Mouse (Mus musculus) midbrain, embryonic 13.5 days (tissue): ENCODE measurements at regions not wholly inside any gene's neighbourhood (a gene's known extent, or its start where the extent isn't known, plus 50 kb on each side); places are given as distances from the start of the nearest gene placed in this dataset. TPM values are rescaled to one million over a fixed set of nuclear protein-coding genes. Genes with fewer than 3 reads are reported as not detected.
"Not testable (repeated sequence)": the region's sequence is repeated elsewhere in the genome, so short reads cannot be mapped to it uniquely, and the experiment has no call there.

Experiments used
- ATAC-seq: fragments of 200-750 bp; cut with Nextera tagmentation; 2 replicates; pipeline ENCODE4 v1.8.0; 2017; ENCODE audit warnings: mild to moderate bottlenecking, moderate TSS enrichment, moderate library complexity
- H3K27ac ChIP-seq: fragments of 300-500 bp; sonication (generic); 2 replicates; pipeline ENCODE4 v1.5.1; 2015; ENCODE audit warnings: inconsistent platforms, mild to moderate bottlenecking, moderate library complexity
- H3K27me3 ChIP-seq: fragments of 300-500 bp; sonication (generic); 2 replicates; pipeline ENCODE4 v1.6.1; 2015; ENCODE audit warnings: mild to moderate bottlenecking, inconsistent platforms
- H3K36me3 ChIP-seq: fragments of 300-500 bp; sonication (generic); 2 replicates; pipeline ENCODE4 v1.6.1; 2015; ENCODE audit warnings: mild to moderate bottlenecking, inconsistent platforms
- H3K4me1 ChIP-seq: fragments of 300-500 bp; sonication (generic); replicated peaks from 2 replicates; pipeline ENCODE4 v1.6.1; 2015; ENCODE audit warnings: inconsistent platforms
- H3K4me2 ChIP-seq: fragments of 300-500 bp; sonication (generic); replicated peaks from 2 replicates; pipeline ENCODE4 v1.6.1; 2015; ENCODE audit warnings: moderate library complexity, mild to moderate bottlenecking, inconsistent platforms
- H3K4me3 ChIP-seq: fragments of 300-500 bp; sonication (generic); replicated peaks from 2 replicates; pipeline ENCODE4 v1.5.1; 2015; ENCODE audit warnings: mild to moderate bottlenecking, inconsistent platforms
- H3K9ac ChIP-seq: fragments of 300-500 bp; sonication (generic); replicated peaks from 2 replicates; pipeline ENCODE4 v1.6.1; 2015; ENCODE audit warnings: mild to moderate bottlenecking, inconsistent platforms
- H3K9me3 ChIP-seq: fragments of 300-500 bp; sonication (generic); 2 replicates; pipeline ENCODE4 v1.6.1; 2016; ENCODE audit warnings: mild to moderate bottlenecking, inconsistent platforms
- WGBS: fragments of 180-500 bp; shearing (Covaris S2); methylation state at CpG from one replicate; pipeline ENCODE4 v1.1.7; 2015; 5-methylcytosine and 5-hydroxymethylcytosine counted together
- microRNA-seq: library from miRNA; unstranded; fragments of <30 nt; microRNA quantifications from one replicate; pipeline ENCODE4, GENCODE M21; 2016

- Histone ChIP-seq H3K4me1 (no peaks in the 10 kb centered on the region), H3K36me3 (no peaks in the 10 kb centered on the region), H3K27ac (no peak overlapping the region), H3K9me3 (no peaks in the 10 kb centered on the region), H3K27me3 (no peaks in the 10 kb centered on the region), H3K4me2 (peak overlapping the region; percentile 46), H3K4me3 (no peak overlapping the region), H3K9ac (0 out of 2 replicates have a peak overlapping the region, but pooled peaks have one; percentile 10)
- 38% methylated on average over 5 of the region's 5 CpGs for WGBS
- ATAC-seq: peak; percentile 70; the same call in 1 of the 2 replicates
These were observed 216.0 kb upstream of the Arx start for GRCm38 (mm10) chrX:93070290-93070611.

- Histone ChIP-seq H3K9me3 (no peaks in the 10 kb centered on the region), H3K27me3 (no peaks in the 10 kb centered on the region), H3K4me1 (no peaks in the 10 kb centered on the region), H3K36me3 (no peaks in the 10 kb centered on the region), H3K27ac (no peak overlapping the region), H3K4me2 (no peak overlapping the region), H3K9ac (no peak overlapping the region), H3K4me3 (no peak overlapping the region)
- ATAC-seq: no peak
- 39% methylated on average over 3 of the region's 3 CpGs for WGBS
These were observed 197.3 kb upstream of the Arx start for GRCm38 (mm10) chrX:93088976-93089375.

- no peak for ATAC-seq
These were observed 188.7 kb upstream of the Arx start for GRCm38 (mm10) chrX:93097551-93097950.

GRCm38 (mm10) chrX:93107930-93108567, 178.2 kb upstream of the Arx start:
- WGBS: 46% methylated on average over 4 of the region's 4 CpGs
- H3K9me3 ChIP-seq: no peaks in the 10 kb centered on the region
- no peak for ATAC-seq
- H3K4me1 ChIP-seq: no peaks in the 10 kb centered on the region
- no peak overlapping the region for H3K9ac ChIP-seq
- no peak overlapping the region for H3K27ac ChIP-seq
- no peaks in the 10 kb centered on the region for H3K27me3 ChIP-seq
- no peak overlapping the region for H3K4me3 ChIP-seq
- H3K4me2 ChIP-seq: no peak overlapping the region
- H3K36me3 ChIP-seq: no peaks in the 10 kb centered on the region

More at GRCm38 (mm10) chrX:93097551-93097950, 188.7 kb upstream of the Arx start:
- Histone ChIP-seq H3K4me1 (no peaks in the 10 kb centered on the region), H3K27me3 (no peaks in the 10 kb centered on the region), H3K4me3 (no peak overlapping the region), H3K9me3 (no peaks in the 10 kb centered on the region), H3K9ac (no peak overlapping the region), H3K36me3 (no peaks in the 10 kb centered on the region), H3K27ac (no peak overlapping the region), H3K4me2 (no peak overlapping the region)
- WGBS: 60% methylated on average over 2 of the region's 2 CpGs

GRCm38 (mm10) chrX:93154367-93154766, 131.9 kb upstream of the Arx start:
- ATAC-seq, H3K4me2 ChIP-seq, H3K9ac ChIP-seq, H3K4me1 ChIP-seq, H3K27ac ChIP-seq, H3K36me3 ChIP-seq, H3K27me3 ChIP-seq, H3K9me3 ChIP-seq, H3K4me3 ChIP-seq: not testable (repeated sequence)

GRCm38 (mm10) chrX:93159105-93159504, 127.1 kb upstream of the Arx start:
- H3K27ac ChIP-seq: no peak overlapping the region
- no peaks in the 10 kb centered on the region for H3K4me1 ChIP-seq
- no peaks in the 10 kb centered on the region for H3K36me3 ChIP-seq

GRCm38 (mm10) chrX:93160956-93161355, 125.3 kb upstream of the Arx start:
- H3K4me3 ChIP-seq: no peak overlapping the region
- H3K4me2 ChIP-seq: no peak overlapping the region
- H3K27ac ChIP-seq: no peak overlapping the region
- no peaks in the 10 kb centered on the region for H3K4me1 ChIP-seq
- no peak for ATAC-seq
- WGBS: 24% methylated on average over 1 of the region's 1 CpGs
- no peak overlapping the region for H3K9ac ChIP-seq
- H3K9me3 ChIP-seq: no peaks in the 10 kb centered on the region
- H3K27me3 ChIP-seq: no peaks in the 10 kb centered on the region
- no peaks in the 10 kb centered on the region for H3K36me3 ChIP-seq

More at GRCm38 (mm10) chrX:93159105-93159504, 127.1 kb upstream of the Arx start:
- Histone ChIP-seq H3K9me3 (no peaks in the 10 kb centered on the region), H3K9ac (no peak overlapping the region), H3K27me3 (no peaks in the 10 kb centered on the region), H3K4me3 (no peak overlapping the region), H3K4me2 (no peak overlapping the region)
- ATAC-seq: no peak

Small RNAs in the stretch of these regions (microRNA-seq; reads per million reads assigned to microRNA genes)
- not detected for gene Gm24973
